Mouse (Mus musculus): ENCODE data around the gene Ebf4. TPM values are rescaled to one million over a fixed set of nuclear protein-coding genes. Genes with fewer than 3 reads are reported as not detected.

Ebf4 gene
- polyA plus RNA-seq, 1 experiment: not detected

GRCm38 (mm10) chr2:130335112-130335511 lies 40.1 kb downstream of the Ebf4 start:
- no peaks in the 10 kb centered on the region for H3K36me3 ChIP-seq (ENCODE audit: control insufficient read depth)
- TF ChIP-seq TAL1 (IDR thresholded peaks at IDR 0.05; ENCODE audit: low read length): no peak
- TF ChIP-seq GATA1 (IDR thresholded peaks at IDR 0.05; ENCODE audit: low read length): no peak
- no peaks in the 10 kb centered on the region for H3K27me3 ChIP-seq (ENCODE audit: control insufficient read depth)
- no peak overlapping the region for H3K4me3 ChIP-seq (replicated peaks)
- H3K9me3 ChIP-seq (ENCODE audit: control insufficient read depth, low read length): no peaks in the 10 kb centered on the region
- no peaks in the 10 kb centered on the region for H3K4me1 ChIP-seq (ENCODE audit: control insufficient read depth)

- H3K36me3 ChIP-seq (ENCODE audit: control insufficient read depth): no peaks in the 10 kb centered on the region
- no peaks in the 10 kb centered on the region for H3K9me3 ChIP-seq (ENCODE audit: control insufficient read depth, low read length)
- TF ChIP-seq GATA1 (IDR thresholded peaks at IDR 0.05; ENCODE audit: low read length) (no peak), TAL1 (IDR thresholded peaks at IDR 0.05; ENCODE audit: low read length) (no peak)
- no peaks in the 10 kb centered on the region for H3K4me1 ChIP-seq (ENCODE audit: control insufficient read depth)
- H3K4me3 ChIP-seq (replicated peaks): no peak overlapping the region
- H3K27me3 ChIP-seq (ENCODE audit: control insufficient read depth): peaks cover 4% of the 10 kb centered on the region; the same call in 1 of the 2 replicates
Measured at GRCm38 (mm10) chr2:130340464-130341219, 45.7 kb downstream of the Ebf4 start.

- Histone ChIP-seq H3K4me3 (replicated peaks) (no peak overlapping the region), H3K36me3 (ENCODE audit: control insufficient read depth) (no peaks in the 10 kb centered on the region), H3K4me1 (ENCODE audit: control insufficient read depth) (no peaks in the 10 kb centered on the region), H3K9me3 (ENCODE audit: control insufficient read depth, low read length) (no peaks in the 10 kb centered on the region), H3K27me3 (ENCODE audit: control insufficient read depth) (peaks cover 7% of the 10 kb centered on the region)
- TF ChIP-seq TAL1 (IDR thresholded peaks at IDR 0.05; ENCODE audit: low read length) (no peak), GATA1 (IDR thresholded peaks at IDR 0.05; ENCODE audit: low read length) (no peak)
Measured at GRCm38 (mm10) chr2:130341220-130341580, 46.2 kb downstream of the Ebf4 start.

GRCm38 (mm10) chr2:130350376-130350775 lies 55.4 kb downstream of the Ebf4 start:
- H3K27me3 ChIP-seq (ENCODE audit: control insufficient read depth): peaks cover 14% of the 10 kb centered on the region
- no peaks in the 10 kb centered on the region for H3K36me3 ChIP-seq (ENCODE audit: control insufficient read depth)
- H3K4me1 ChIP-seq (ENCODE audit: control insufficient read depth): no peaks in the 10 kb centered on the region
- no peak for TF ChIP-seq TAL1 (IDR thresholded peaks at IDR 0.05; ENCODE audit: low read length)
- TF ChIP-seq GATA1 (IDR thresholded peaks at IDR 0.05; ENCODE audit: low read length): no peak
- H3K4me3 ChIP-seq (replicated peaks): no peak overlapping the region
- H3K9me3 ChIP-seq (ENCODE audit: control insufficient read depth, low read length): no peaks in the 10 kb centered on the region

GRCm38 (mm10) chr2:130351758-130352339 lies 56.9 kb downstream of the Ebf4 start:
- H3K4me3 ChIP-seq (replicated peaks): no peak overlapping the region
- H3K9me3 ChIP-seq (ENCODE audit: control insufficient read depth, low read length): no peaks in the 10 kb centered on the region
- no peaks in the 10 kb centered on the region for H3K36me3 ChIP-seq (ENCODE audit: control insufficient read depth)
- peaks cover 9% of the 10 kb centered on the region; the same call in 1 of the 2 replicates for H3K27me3 ChIP-seq (ENCODE audit: control insufficient read depth)
- H3K4me1 ChIP-seq (ENCODE audit: control insufficient read depth): no peaks in the 10 kb centered on the region
- no peak for TF ChIP-seq GATA1 (IDR thresholded peaks at IDR 0.05; ENCODE audit: low read length)
- TF ChIP-seq TAL1 (IDR thresholded peaks at IDR 0.05; ENCODE audit: low read length): no peak

- H3K9me3 ChIP-seq (ENCODE audit: control insufficient read depth, low read length): no peaks in the 10 kb centered on the region
- H3K4me1 ChIP-seq (ENCODE audit: control insufficient read depth): no peaks in the 10 kb centered on the region
- peaks cover 17% of the 10 kb centered on the region for H3K27me3 ChIP-seq (ENCODE audit: control insufficient read depth)
- no peaks in the 10 kb centered on the region for H3K36me3 ChIP-seq (ENCODE audit: control insufficient read depth)
- no peak overlapping the region for H3K4me3 ChIP-seq (replicated peaks)
- TF ChIP-seq GATA1 (IDR thresholded peaks at IDR 0.05; ENCODE audit: low read length) (no peak), TAL1 (IDR thresholded peaks at IDR 0.05; ENCODE audit: low read length) (no peak)
Measured at GRCm38 (mm10) chr2:130353411-130353810, 58.4 kb downstream of the Ebf4 start.

- Histone ChIP-seq H3K36me3 (ENCODE audit: control insufficient read depth) (no peaks in the 10 kb centered on the region), H3K4me3 (replicated peaks) (no peak overlapping the region), H3K4me1 (ENCODE audit: control insufficient read depth) (no peaks in the 10 kb centered on the region), H3K27me3 (ENCODE audit: control insufficient read depth) (peaks cover 22% of the 10 kb centered on the region), H3K9me3 (ENCODE audit: control insufficient read depth, low read length) (no peaks in the 10 kb centered on the region)
- TF ChIP-seq TAL1 (IDR thresholded peaks at IDR 0.05; ENCODE audit: low read length) (no peak), GATA1 (IDR thresholded peaks at IDR 0.05; ENCODE audit: low read length) (no peak)
Measured at GRCm38 (mm10) chr2:130353889-130354288, 58.9 kb downstream of the Ebf4 start.

- no peaks in the 10 kb centered on the region for H3K36me3 ChIP-seq (ENCODE audit: control insufficient read depth)
- no peaks in the 10 kb centered on the region; the same call in 1 of the 2 replicates for H3K4me1 ChIP-seq (ENCODE audit: control insufficient read depth)
- no peak overlapping the region for H3K4me3 ChIP-seq (replicated peaks)
- no peaks in the 10 kb centered on the region for H3K9me3 ChIP-seq (ENCODE audit: control insufficient read depth, low read length)
- peaks cover 54% of the 10 kb centered on the region for H3K27me3 ChIP-seq (ENCODE audit: control insufficient read depth)
- TF ChIP-seq TAL1 (IDR thresholded peaks at IDR 0.05; ENCODE audit: low read length) (no peak), GATA1 (IDR thresholded peaks at IDR 0.05; ENCODE audit: low read length) (no peak)
Measured at GRCm38 (mm10) chr2:130357551-130357950, 62.6 kb downstream of the Ebf4 start.

- Histone ChIP-seq H3K9me3 (ENCODE audit: control insufficient read depth, low read length) (no peaks in the 10 kb centered on the region), H3K4me1 (ENCODE audit: control insufficient read depth) (no peaks in the 10 kb centered on the region; the same call in 1 of the 2 replicates), H3K4me3 (replicated peaks) (no peak overlapping the region), H3K27me3 (ENCODE audit: control insufficient read depth) (peaks cover 67% of the 10 kb centered on the region), H3K36me3 (ENCODE audit: control insufficient read depth) (no peaks in the 10 kb centered on the region)
- TF ChIP-seq GATA1 (IDR thresholded peaks at IDR 0.05; ENCODE audit: low read length): no peak
- TF ChIP-seq TAL1 (IDR thresholded peaks at IDR 0.05; ENCODE audit: low read length): no peak
Measured at GRCm38 (mm10) chr2:130358852-130359251, 63.9 kb downstream of the Ebf4 start.
